In genomic region chr3:157717313-157717921, GRCm38 (mm10) we compare ENCODE assay signal across 8 mouse cellular contexts.
DNase-seq lines count a peak whose midpoint lies in the region; ATAC-seq and TF ChIP-seq lines count a peak whose summit lies in the region.

No protein-coding gene starts in this region.

- ATAC-seq in liver, embryonic 14.5 days (ENCODE audit: insufficient read depth) = no peak
- ATAC-seq in neutrophil, adult 5-6 weeks (ENCODE audit: extremely low read depth, insufficient number of reproducible peaks, low FRiP score, poor library complexity, severe bottlenecking) = 0 out of 2 replicates have a peak, but pooled peaks have one; percentile 41

- DNase-seq in CD8-positive naive resting alpha-beta T cell, adult 2 months (ENCODE audit: low read depth in 2 of 2, low spot score in 2 of 2) = peak; percentile 11 to 32
- peak; percentile 75 for DNase-seq in adrenal gland, postnatal 25 days
- DNase-seq in embryonic facial prominence, embryonic 10.5 days (ENCODE audit: low spot score) = peak; percentile 72
- DNase-seq in heart, postnatal 10 days = peak; percentile 59 to 80
- DNase-seq in kidney, postnatal 25 days = peak; percentile 70 to 85
- peak; percentile 13 to 32 (median 14) for DNase-seq in liver, embryonic 14.5 days (ENCODE audit: low read depth in 3 of 3, low spot score in 3 of 3)
- DNase-seq in thymus, postnatal 0 days (ENCODE audit: low spot score) = peak; percentile 67

- no peaks in the 10 kb centered on the region for H3K36me3 ChIP-seq in embryonic facial prominence, embryonic 10.5 days (replicated peaks)
- H3K36me3 ChIP-seq in liver, embryonic 14.5 days (replicated peaks; ENCODE audit: control insufficient read depth, insufficient read depth, low read depth) = no peaks in the 10 kb centered on the region

- no peak overlapping the region for H3K4me2 ChIP-seq in liver, embryonic 14.5 days (ENCODE audit: low read depth)

- no peak for TF ChIP-seq EP300 in liver, embryonic 14.5 days (IDR thresholded peaks at IDR 0.05; ENCODE audit: low read depth)

- TF ChIP-seq CTCF in liver, embryonic 14.5 days (IDR thresholded peaks at IDR 0.05; ENCODE audit: low read depth) = peak; percentile 83

- no peak overlapping the region for H3K27ac ChIP-seq in embryonic facial prominence, embryonic 10.5 days (replicated peaks)
- H3K27ac ChIP-seq in liver, embryonic 14.5 days = no peak overlapping the region

- no peak overlapping the region for H3K4me3 ChIP-seq in embryonic facial prominence, embryonic 10.5 days
- H3K4me3 ChIP-seq in liver, embryonic 14.5 days (ENCODE audit: insufficient read depth in 1 of 2, low read depth in 2 of 2, low read length in 2 of 2) = no peak overlapping the region

- WGBS in embryonic facial prominence, embryonic 10.5 days = 24% methylated on average over 7 of the region's 7 CpGs
- 9% methylated on average over 7 of the region's 7 CpGs for WGBS in liver, embryonic 14.5 days (ENCODE audit: insufficient replicate concordance)

- intact Hi-C loops in heart, postnatal 10 days (cut with DNase I) = loop anchor here (1.0 kb wide), 1 partner anchor 152 kb away; no protein-coding TSS in a partner anchor

- H3K9me3 ChIP-seq in embryonic facial prominence, embryonic 10.5 days = no peaks in the 10 kb centered on the region
- H3K9me3 ChIP-seq in liver, embryonic 14.5 days (ENCODE audit: control insufficient read depth, low read length) = no peaks in the 10 kb centered on the region

- H3K4me1 ChIP-seq in embryonic facial prominence, embryonic 10.5 days = no peaks in the 10 kb centered on the region
- no peaks in the 10 kb centered on the region for H3K4me1 ChIP-seq in liver, embryonic 14.5 days (replicated peaks; ENCODE audit: control insufficient read depth in 2 of 2, insufficient read depth in 2 of 2, low read length in 1 of 2)

- H3K27me3 ChIP-seq in embryonic facial prominence, embryonic 10.5 days (replicated peaks; ENCODE audit: low read depth, poor library complexity, severe bottlenecking) = 0 out of 2 replicates have a peak, but pooled peaks cover 14% of the 10 kb centered on the region
- H3K27me3 ChIP-seq in liver, embryonic 14.5 days (ENCODE audit: control insufficient read depth, insufficient read depth, low read length) = no peaks in the 10 kb centered on the region

- no peak overlapping the region for H3K9ac ChIP-seq in liver, embryonic 14.5 days (replicated peaks)

Comparison
In these comparisons a context has a peak if more than half of its experiments do, and no peak if none do; other contexts are left out.
1. DNase-seq: peak in every context shown above with its lines; median percentile 78 in kidney, postnatal 25 days; 75 in adrenal gland, postnatal 25 days; 72 in embryonic facial prominence, embryonic 10.5 days; 70 in heart, postnatal 10 days; 67 in thymus, postnatal 0 days; 22 in CD8-positive naive resting alpha-beta T cell, adult 2 months; 14 in liver, embryonic 14.5 days.